Mouse (Mus musculus) thymus, postnatal 14 days (tissue): ENCODE results near the gene B3gnt6.

Source experiments
- DNase-seq: peaks from one replicate; pipeline ENCODE4 v3.0.0; 2021

The B3gnt6 gene

DNA sequence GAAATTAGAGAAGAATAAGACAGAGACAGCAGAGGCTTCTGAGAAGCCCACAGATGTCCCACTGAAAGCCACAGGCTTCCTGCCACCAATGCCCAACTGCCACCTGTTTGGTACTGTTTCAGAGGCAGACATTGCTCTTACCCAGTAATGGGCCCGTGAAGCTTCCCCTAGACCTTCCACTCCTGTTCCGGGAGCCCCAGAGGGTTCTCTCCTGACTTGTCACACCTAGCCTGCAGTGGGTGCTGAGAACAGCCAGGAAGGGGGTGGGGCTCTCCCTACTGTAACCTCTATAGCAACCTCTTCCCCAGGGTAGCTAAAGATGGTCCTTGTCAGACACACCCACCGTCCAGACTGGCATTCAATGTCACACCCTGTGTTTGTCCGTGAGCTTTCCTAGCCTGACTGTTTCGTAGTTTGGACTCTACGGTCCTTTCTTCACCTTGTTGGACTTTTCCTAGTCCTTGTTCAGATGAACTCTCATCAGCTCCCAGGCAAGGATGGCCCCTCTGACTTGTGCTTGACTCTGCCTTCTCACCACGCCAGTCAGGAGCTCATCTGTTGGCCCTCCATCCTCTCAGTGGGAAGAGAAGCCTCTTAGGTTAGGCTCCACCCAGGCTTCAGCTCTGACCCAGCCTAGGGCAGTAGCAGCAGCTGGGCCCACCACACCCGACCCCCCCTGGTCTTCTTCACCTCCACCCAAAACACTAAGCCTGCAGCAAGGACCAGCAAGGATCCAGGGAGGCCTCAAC, 22.8 kb downstream of the B3gnt6 start:
- peak; percentile 59 for DNase-seq

DNA sequence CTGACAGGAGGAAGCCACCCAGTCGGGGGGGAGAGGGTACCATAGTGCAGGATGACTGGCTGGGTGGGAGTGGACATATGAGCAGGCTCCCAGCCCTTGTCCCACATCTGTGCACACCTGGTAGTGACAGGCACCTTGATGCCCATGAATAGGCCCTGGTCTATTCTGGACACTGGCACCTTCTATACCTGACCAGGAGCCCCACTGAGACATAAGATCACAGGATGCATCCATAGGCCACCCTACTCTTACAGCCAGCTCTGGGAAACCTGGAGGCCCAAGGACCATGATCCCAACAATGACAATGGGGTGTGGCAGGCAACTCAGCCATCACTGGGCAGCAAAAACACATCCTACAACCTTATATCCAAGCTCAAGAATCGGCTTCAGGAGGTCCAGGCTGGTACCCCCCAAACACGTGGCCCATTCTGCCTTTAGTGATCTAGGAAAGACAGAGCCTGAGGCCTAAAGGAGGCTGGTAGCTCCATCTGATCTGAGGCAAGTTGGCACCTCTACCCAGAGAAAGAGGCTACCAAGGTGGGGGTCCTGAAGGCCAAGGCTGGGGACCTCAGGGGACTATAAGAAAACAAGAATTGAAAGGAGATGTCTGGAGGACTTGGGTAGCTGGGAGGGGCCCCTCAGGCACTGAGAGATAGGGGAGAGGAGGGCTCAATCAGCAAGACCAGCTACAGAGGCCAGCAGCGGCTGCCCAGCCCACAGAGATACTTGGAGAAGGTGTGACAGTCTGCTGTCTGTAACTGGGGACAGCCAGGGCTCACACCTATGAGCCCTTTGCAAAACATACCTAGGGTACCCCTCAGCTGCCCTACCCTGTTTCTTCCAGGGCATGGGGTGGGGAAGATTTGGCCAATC, 24.2 kb downstream of the B3gnt6 start:
- no peak for DNase-seq

DNA sequence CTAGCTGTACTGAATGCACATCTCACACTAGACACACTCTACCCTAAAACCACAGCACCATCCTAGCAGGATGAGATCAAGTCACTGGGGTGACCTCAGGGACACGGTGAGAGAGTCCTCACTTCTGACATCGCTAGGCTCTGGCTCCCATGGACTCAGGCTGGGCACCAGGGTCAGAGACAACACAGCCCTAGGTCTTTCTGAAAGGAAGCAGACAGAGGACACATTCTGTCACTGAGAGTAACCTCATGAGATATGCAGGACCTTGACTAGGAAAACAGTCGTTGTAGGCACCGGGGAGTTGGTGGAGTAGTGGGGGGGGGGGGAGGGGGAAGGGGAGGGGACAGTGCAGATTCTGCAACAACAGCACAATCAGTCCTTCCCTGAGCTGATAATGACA, 25.9 kb downstream of the B3gnt6 start:
- DNase-seq = no peak

DNA sequence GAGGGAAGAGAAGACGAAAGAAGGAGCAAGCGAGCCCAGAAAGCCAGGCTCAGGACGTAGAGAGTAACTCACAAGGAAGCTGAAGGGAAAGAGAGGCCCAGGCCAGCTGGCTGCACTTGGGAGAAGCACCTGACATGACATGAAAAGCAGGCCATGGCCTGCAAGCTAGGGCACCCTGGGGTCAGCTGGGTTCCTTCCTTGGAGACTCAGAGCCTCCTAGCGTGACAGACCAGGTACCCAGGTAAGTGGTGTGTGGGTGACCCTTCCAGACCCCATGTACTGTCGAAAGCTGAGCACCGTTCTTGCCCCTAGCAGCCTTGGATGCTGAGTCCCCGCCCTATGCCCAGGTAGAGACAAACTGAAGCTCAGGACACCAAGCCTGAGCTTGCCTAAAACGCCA, 26.6 kb downstream of the B3gnt6 start:
- DNase-seq = no peak

DNA sequence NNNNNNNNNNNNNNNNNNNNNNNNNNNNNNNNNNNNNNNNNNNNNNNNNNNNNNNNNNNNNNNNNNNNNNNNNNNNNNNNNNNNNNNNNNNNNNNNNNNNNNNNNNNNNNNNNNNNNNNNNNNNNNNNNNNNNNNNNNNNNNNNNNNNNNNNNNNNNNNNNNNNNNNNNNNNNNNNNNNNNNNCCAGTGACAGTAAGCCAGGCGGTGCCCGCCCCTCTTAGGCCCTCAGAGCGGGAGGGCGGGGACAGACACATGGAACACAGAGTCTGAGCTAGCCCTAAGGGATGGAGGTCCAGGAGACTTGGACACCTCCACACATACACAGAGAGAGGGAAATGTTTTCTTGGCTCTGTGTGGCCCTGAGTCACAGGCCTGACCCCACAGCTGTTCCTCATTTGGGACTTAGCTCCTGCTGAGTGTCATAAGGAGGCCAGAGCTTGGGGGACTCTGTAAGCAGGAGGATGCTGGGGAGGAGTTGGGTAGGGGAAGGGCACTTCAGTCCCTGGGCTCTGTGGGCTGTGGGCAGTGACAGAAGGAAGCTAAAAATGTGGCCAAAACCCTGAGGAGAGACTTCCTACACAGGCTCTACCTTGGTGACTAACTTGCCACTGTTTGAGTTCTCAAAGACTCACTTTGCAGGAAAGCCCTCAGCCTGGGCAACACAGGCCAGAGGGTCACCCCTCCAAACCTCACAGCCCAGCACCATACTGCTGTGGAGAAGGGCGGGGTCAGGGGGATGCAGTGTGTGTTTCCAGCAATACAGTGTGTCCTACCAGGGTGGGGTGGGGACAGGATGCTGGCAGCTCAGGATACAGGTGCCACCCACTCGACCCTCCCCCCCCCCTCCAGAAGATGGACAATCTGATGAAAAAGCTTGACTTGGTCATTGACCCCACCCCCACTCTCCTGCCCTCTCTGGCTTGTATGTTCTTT, 27.9 kb downstream of the B3gnt6 start:
- no peak for DNase-seq

DNA sequence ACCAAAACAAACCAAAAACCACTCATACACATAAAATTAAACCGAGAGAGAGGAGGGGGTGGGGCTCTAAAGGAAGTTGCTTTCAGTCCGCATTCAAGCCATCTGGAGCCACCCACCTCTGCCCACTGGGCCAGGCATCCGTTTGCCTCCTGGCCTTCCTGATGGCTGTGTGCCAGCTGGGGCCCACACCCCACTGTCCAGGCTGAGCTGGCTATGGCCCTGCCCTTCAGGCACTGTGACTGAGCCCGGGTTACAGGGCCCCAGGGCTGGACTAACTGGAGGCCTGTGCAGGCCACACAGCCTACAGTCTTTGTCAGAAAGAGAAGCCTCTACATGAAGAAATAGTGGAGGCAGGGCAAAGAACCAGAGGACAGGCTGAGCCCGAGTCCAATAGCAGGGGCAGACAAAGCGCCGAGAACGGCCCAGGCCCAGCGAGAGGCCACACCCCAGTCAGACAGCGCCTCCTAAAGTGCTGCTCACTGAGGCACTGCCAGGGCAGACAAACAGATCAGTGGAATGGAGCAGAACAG, 34.2 kb downstream of the B3gnt6 start:
- DNase-seq = peak; percentile 65

DNA sequence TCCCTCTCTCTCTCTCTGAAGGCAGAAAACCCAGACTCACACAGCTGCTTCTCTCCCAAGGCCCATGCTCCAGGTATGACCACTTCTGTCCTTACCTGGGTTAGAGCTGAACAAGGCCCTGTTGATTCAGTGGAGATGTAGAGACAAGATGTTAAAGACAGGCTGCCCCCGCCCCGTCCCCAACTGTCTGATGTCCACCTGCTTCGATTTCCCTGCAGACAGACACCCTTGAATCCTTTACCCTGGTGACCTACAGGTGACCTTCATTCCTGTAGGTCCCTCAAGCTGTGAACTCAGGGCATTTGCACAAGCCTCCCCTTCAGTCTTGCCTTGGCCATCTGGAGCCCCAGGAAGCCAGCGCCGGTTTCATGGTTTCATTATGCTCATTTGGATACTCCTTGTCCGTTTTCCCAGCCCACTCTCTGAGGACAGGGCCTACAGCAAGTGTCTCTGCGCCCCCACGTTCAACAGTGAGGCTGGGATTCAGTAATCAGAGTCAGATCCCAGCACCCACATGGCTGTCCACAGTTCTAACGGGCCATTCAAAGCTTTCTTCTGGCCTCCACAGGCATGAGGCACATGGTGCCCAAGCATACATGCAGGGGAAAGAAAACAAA, 34.8 kb downstream of the B3gnt6 start:
- peak; percentile 77 for DNase-seq

DNA sequence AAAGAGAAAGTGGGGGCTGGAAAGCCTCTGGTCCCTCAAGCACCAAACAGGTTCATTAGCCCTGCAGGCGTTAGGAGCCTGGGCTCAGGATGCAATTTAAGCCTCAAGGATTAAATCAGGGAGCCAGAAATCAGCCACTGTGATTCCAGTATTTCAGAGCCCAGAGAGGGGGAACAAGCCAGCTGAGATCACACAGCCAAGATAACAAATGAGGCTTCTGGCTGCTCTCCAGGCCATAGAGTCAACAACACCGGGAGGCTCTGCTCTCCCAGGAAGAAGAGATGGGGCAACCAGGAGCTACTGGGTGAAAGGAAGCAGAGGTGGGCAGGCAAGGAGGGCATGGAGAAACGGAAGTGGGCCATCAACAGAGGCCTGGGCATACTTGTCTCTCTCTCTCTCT, 35.6 kb downstream of the B3gnt6 start:
- DNase-seq = peak; percentile 24

DNA sequence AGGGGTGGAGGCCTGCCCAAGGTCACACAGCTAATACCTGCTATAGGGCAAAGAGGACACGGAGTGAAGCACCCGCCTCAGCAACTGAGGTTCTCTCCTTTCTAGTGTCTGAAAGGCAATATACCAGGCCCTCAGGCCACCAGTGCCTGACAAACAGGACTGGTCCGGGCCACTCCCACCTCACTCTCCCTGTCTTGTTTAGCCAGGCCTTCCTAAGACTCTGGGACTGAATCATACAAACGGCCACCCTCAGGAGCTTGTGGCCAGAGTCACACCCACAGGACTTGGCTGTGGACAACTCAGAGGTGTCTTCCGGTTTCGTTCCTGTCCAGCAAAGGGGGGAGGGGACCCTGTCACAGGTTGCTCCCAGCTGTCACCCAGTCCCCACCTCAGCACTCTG, 37.0 kb downstream of the B3gnt6 start:
- no peak for DNase-seq

DNA sequence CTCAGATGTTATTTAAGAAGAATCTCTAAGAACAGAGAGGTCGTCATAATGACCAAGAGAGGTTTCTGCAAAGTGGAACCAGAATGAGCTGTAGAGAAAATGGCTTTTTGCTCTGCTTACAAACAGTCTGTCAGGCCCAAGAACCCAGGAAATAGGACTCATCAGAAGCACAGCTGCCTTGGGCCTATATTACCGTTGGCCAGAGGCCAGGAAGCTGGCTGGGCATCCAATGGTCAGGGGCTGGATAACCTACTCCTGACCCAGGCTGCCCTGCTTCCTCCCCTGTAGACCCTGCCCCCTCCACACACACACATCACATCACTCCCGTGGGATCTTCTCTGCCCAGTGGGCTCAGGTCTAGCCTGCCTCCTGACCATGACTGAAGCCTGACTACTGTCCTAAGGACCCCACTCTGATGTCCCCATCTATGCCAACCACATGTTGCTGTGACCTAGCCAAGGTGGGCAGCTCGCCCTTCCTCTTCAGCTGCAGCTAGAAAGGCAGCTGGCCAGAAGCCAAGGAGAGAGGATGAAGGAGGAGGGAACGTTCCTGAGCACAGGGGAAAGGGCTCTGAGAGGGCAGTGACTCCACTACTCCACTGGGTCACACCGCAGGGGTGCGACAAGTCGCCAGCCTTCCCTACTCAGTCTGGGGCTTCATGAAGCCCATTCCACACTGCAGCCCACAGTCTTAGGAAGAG, 39.1 kb downstream of the B3gnt6 start:
- no peak for DNase-seq

DNA sequence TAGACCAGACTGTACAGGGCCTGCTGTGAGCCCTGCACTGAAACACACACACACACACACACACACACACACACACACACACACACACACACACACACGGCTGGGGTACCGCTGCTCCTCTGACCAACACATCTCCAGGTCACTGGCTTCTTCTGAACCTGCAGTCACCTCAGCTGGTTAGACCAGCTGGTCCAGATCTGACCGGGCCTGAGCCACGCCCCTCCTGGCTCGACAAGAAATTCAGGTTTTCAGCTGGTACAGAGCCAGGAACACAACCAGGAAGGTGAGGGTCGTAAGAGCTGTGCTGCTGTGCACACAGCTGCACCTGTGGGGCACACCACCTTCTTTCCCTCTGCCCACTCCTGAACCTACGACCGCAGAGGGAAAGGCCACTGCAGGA, 40.8 kb downstream of the B3gnt6 start:
- no peak for DNase-seq

DNA sequence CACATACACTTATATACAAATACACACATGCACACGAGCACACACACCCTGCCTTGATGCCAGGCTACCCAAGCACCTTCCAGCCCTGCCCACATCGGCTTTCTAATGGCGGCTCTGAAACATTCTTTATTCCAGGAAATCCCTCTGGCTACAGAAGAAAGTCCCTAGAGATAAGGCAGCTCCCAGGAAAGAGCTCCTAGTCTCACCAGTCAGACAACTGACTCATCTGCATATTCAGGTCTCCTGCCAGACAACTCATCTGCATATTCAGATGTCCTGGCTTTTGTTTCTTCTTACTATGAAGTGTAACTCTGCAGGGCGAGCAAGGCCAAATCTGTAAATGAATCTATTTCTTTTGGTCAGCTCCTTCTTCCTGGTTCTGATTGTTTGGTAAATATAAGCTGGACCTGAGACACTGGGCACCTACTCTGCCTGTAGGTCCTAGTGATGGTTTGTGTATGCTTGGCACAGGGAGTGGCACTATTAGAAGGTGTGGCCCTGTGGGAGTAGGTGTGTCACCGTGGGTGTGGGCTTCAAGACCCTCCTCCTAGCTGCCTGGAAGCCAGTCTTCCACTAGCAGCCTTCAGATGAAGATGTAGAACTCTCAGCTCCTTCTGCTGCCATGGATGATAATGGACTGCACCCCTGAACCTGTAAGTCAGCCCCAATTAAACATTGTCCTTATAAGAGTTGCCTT, 41.5 kb downstream of the B3gnt6 start:
- DNase-seq = no peak

DNA sequence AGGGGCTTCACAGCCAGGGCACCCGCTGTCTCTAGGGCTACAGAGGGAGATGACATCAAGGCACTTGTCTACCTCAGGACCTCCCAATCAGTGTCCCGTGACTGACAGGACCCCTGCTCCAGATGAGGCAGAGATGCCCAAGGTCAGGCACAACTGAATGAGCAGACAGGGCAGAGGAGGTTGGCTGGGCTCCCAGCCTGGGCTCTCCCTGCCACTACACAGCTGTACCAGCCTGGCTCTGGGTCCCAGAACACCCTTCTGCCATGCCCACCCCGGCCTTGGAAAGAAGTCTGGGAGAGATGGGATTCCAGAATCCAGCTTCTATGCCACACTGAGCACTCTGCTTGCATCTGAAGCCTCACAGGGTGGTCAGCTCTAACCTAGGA, 43.0 kb downstream of the B3gnt6 start:
- DNase-seq = no peak

DNA sequence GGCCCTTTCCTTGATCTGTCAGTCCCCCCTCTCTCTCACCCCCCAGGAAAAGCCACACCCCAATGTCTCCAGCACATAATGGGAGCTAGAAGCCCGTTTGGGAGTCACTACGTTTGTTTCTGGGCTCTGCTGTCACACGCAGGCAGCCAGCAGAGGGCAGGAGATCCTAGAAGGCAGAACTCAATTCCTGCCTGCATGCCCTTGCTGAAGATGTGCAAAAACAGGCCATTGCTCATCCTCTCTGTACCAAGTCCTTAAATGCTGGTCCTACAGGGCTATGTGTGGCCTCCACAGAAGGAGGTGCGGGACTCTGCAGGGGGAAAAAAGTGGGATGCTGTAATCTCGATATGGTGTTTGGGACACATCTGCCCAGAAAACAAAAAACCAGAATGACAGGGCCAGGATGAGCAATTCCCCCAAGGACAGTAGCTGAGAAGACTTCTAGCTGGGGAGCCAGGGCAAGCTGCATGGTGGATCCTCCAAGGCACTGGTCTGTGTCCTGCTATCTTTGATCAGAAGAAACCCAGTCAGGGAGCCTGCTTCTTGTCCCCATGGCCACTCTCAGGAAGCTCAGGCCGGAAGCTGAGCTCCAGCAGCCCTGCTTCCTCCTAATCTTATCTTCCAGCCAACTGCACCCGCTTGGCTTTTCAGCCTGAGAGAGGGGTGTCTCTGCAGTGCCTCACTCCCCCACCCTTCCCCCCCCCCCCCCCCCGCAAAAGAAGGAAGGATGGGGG, 43.6 kb downstream of the B3gnt6 start:
- DNase-seq = peak; percentile 82

DNA sequence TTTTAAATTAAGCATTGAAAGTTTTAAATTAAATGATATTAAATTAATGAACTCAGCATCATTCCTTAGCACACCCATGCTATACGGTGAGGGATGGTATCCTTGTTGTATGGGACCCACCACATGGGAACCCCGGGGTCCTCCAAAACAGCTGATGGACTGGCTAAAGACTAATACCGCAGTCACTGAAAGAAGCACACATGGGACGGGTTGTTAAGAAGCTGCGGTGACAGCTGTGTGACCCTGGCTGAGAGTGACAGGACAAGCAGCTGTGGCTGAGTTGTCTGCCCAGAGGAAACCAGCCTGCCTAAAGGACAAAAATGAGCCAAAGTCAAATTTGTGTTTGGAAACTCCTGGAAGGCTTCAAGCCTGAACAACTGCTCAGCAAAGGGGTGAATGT, 45.4 kb downstream of the B3gnt6 start:
- no peak for DNase-seq

DNA sequence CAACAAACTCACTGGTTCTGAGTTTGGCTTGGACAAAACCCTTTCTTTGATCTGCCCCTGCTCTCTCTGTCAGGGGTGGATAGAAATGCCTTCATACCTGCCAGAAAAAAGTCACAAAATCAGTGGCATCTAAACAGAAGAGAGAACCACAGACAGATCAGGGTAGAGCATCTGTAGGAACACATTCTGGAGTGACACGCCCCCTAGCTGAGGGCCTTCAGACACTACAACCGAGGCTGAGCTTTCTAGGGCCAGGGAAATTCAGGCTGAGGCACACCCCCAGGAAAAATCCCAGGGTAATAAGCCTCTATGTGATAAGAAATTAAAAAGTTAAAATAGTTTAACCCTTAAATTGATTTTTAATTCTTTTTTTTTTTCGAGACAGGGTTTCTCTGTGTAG, 45.9 kb downstream of the B3gnt6 start:
- DNase-seq = no peak

DNA sequence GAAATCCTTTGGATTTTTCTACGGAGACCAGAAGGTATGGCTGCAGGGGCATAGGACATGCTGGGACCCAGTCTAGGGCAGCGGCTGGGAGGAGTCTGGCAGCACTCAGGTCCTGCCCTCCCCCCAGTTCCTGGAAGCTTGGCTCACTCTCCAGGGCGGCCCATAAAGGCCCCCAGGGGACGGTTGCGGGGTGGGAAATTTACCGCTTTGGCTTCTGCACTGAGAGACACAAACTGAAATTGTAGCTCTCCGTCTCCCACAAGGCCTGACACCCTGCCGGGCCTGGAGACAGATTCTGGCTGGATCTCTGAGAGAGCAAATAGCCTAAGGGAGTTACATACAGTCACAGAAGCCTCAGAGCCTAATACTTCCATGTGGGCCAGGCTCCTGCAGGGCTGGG, 46.9 kb downstream of the B3gnt6 start:
- no peak for DNase-seq

DNA sequence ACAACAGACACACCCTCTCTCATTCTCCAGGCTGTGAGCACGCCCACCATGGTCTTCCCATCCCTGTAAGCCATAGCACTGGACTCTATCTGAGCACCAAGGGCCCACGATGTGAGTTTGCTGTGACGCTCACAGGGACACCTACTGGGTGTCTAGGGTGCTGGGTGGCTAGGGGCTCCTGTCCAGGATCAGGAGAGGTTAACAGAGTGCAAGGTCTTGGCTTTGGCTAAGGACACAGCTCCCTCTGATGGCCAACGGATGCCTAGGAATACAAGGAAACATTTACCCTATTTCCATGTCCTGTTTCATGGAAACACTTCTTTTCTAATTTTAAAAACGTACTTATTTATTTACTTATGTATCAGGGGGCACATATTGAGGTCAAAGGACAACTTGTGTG, 48.8 kb downstream of the B3gnt6 start:
- no peak for DNase-seq

DNA sequence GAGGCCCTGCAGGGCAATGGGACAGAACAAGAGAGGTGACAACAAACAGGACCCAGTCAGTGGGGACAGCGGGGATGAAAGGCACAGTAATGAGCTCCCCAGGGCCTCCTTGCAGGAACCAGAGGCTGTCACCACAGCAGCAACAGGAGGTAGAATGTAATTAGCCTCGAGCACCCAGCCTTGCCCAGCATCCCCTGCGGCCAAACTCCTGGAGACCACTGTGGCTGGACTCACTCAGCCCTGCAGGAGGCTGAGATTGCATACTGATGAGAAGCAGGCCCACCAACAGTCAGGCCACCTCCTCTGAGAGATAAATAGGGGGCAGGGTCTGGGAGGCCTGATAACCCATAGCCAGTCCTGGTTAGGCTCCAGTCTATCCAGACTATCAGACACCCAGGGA, 49.5 kb downstream of the B3gnt6 start:
- DNase-seq = no peak

DNA sequence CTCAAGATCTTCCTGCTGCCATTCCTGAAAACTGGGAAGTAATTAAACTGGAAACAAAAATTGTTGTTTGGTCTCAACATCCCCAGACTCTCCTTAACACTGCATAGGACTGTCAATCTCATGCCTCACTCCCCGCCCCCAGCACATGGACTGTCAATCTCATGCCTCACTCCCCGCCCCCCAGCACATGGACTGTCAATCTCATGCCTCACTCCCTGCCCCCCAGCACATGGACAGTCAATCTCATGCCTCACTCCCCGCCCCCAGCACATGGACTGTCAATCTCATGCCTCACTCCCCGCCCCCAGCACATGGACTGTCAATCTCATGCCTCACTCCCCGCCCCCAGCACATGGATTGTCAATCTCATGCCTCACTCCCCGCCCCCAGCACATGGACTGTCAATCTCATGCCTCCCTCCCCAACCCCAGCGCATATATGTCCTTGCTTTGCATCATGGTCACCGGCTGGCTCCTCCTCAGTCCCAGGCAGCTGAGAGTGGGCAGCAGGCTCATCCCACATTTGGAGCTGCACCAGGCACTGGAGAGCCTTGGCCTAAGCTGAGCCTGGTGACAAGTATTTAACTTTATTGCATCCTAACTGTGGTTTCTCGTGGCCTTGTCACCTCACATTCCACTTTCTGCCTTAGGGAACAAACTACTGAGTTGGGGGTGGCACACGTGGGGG, 50.4 kb downstream of the B3gnt6 start:
- no peak for DNase-seq
